Mouse (Mus musculus): ENCODE results near the gene Zfpm1.

GRCm38 (mm10) chr8:122312553-122312952, 30.6 kb downstream of the Zfpm1 start:
- TF ChIP-seq EP300 (IDR thresholded peaks at IDR 0.05; ENCODE audit: low read depth) (no peak), CTCF (IDR thresholded peaks at IDR 0.05; ENCODE audit: low read depth) (no peak)
